Mouse (Mus musculus): Measurements from ENCODE around the gene Arid2. TPM values are rescaled to one million over a fixed set of nuclear protein-coding genes. Genes with fewer than 3 reads are reported as not detected.

The Arid2 gene
- polyA plus RNA-seq (2015; fragmentation: Illumina TruSeq; extraction: RNeasy Lipid Tissue Mini Kit (QIAGEN cat#74804); ENCODE audit: low read depth, low replicate concordance) = 13.7 TPM

DNA sequence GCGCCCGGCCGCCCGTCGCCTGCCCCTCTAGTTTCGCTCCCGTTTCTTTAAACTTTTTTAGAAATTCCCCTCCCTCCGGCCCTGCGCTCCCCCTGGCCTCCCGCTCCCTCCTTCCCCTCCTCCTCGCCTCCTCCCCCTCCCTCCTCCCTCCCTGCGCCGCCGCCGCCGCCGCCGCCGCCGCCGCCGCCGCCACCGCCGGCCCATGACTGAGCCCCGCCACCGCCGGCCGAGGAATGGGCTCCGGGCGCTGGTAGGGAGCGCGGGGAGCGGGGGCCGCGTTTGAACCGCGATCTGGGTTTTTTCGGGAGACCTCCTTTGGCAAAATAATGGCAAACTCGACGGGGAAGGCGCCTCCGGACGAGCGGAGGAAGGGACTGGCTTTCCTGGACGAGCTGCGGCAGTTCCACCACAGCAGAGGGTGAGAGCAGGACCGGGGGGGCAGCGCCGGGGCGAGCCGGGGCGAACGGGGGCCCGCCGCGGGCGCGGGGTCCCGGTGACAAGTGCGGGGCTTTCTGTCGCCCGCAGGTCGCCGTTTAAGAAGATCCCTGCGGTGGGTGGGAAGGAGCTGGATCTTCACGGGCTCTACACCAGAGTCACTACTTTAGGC lies at the start of gene Arid2:
Gene Arid2, plus strand, starts transcription at position 150 of the 607 bp plus-strand sequence.

Other genes starting within 250 kb of the Arid2 start
- gene Scaf11, start 173.3 kb downstream of the Arid2 start, polyA plus RNA-seq (2015; fragmentation: Illumina TruSeq; extraction: RNeasy Lipid Tissue Mini Kit (QIAGEN cat#74804); ENCODE audit: low read depth, low replicate concordance) = 31.8 TPM